Mouse (Mus musculus): ENCODE data around the gene Gm38394. TPM values are rescaled to one million over a fixed set of nuclear protein-coding genes. Genes with fewer than 3 reads are reported as not detected.

Gene Gm38394
- polyA plus RNA-seq, 1 experiment from 2014 or later = 5.1 TPM

DNA sequence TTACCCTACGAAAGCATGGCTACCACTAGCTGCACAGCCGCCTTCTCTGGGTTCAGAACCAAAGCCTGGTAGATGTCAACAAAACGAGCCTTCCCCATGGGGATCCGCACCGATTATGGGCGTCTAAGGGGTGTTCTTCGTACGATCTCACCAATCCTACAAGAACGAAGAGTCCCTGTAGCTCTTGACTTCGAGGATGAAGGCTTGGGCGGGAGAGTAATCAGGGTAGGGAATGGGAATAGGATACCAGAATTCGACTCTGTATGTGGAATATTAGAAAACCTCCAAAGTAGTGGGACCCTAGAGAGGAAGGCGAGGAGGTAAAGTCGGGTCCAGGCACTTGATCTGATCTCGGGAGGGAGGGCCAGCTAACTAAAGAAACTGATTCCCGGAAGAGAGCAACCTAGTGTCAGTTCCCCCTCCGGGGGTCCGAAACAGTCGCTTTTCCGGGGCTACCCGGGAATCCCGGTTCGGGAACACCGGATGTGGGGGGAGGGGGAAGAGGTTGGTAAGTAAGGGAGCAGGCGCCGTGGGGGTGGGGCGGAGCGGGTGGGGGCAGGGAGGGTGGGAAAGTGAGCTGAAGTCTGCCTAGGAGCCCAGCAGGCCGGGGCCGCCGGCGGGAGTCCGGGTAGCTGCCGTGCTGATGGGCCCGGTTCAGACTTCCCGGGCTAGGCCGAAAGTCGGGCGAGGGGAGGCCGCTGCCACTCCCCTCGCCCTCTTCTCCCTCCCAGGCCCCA lies 484 bp downstream of the Gm38394 start, which contains the start of gene Zbed6:
Zbed6 (minus strand) TSS at position 420 of the 737 bp plus-strand sequence.
- peak within 1 kb of the TSS; percentile 84 for H3K9ac ChIP-seq
- ATAC-seq (replicated peaks; ENCODE audit: low FRiP score) = peak; percentile 85
- H3K27ac ChIP-seq = peak within 1 kb of the TSS; percentile 93
- H3K9me3 ChIP-seq (replicated peaks) = no peaks in the 10 kb centered on the region
- peaks cover 41% of the 10 kb centered on the region for H3K4me1 ChIP-seq
- under 1% methylated on average over 32 of the region's 41 CpGs for WGBS
- no peaks in the 10 kb centered on the region for H3K27me3 ChIP-seq
- peak within 1 kb of the TSS; percentile 79 for H3K4me2 ChIP-seq
- H3K36me3 ChIP-seq = peaks cover 31% of the 10 kb centered on the region
- peak within 1 kb of the TSS; percentile 80 for H3K4me3 ChIP-seq (replicated peaks)

DNA sequence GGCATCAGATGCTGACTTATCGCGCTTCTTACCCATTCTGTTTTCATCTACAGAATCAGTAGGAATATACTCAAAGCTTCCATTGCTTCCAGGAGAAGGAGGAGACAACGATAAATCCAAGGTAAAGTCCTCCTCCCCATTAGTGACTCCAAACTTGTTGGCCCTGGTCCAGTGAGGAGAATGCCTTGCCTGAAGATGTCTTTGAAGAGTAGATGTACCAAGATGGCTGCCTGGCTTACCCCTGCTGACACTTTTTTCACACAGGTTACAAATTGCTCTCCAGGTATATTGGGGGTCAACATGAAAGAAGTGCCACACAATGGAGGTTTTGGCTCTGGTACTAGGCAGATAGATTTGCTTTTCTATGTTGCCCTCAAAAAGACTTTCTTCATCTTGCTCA lies 2.2 kb downstream of the Gm38394 start:
- WGBS = 78% methylated on average over 3 of the region's 3 CpGs

DNA sequence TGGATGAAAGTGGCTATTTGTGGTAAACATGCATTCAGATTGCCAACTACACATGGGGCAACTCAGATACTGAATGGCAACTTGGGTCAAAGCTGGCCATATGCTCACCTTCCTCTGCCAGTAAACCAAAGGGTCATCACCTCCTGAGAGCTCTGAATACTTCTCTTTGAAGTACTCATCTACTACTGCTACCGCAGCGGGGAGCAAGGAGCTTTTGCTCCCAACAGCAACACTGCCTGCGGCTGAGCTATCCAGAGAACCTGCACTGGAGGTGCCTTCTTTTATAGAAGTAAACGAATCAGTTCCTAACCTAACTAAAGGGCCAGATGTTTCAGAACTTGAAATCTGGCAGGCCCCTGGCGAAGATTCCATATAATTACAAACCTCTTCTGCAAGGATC lies 4.3 kb downstream of the Gm38394 start:
- WGBS = 38% methylated on average over 5 of the region's 5 CpGs
- no peak overlapping the region for H3K4me3 ChIP-seq (replicated peaks)
- H3K9me3 ChIP-seq (replicated peaks) = no peaks in the 10 kb centered on the region
- H3K9ac ChIP-seq = no peak overlapping the region
- H3K27me3 ChIP-seq = no peaks in the 10 kb centered on the region
- peaks cover 44% of the 10 kb centered on the region for H3K4me1 ChIP-seq
- no peak overlapping the region for H3K4me2 ChIP-seq
- H3K36me3 ChIP-seq = peaks cover 54% of the 10 kb centered on the region
- ATAC-seq (replicated peaks; ENCODE audit: low FRiP score) = no peak
- no peak overlapping the region for H3K27ac ChIP-seq

More for the DNA sequence above, 2.2 kb downstream of the Gm38394 start:
- H3K27ac ChIP-seq = no peak overlapping the region
- H3K27me3 ChIP-seq = no peaks in the 10 kb centered on the region
- H3K36me3 ChIP-seq = peaks cover 38% of the 10 kb centered on the region
- H3K4me2 ChIP-seq = peak overlapping the region; percentile 79; the same call in 1 of the 2 replicates
- no peaks in the 10 kb centered on the region for H3K9me3 ChIP-seq (replicated peaks)
- H3K9ac ChIP-seq = no peak overlapping the region
- no peak for ATAC-seq (replicated peaks; ENCODE audit: low FRiP score)
- H3K4me1 ChIP-seq = peaks cover 44% of the 10 kb centered on the region
- H3K4me3 ChIP-seq (replicated peaks) = no peak overlapping the region

DNA sequence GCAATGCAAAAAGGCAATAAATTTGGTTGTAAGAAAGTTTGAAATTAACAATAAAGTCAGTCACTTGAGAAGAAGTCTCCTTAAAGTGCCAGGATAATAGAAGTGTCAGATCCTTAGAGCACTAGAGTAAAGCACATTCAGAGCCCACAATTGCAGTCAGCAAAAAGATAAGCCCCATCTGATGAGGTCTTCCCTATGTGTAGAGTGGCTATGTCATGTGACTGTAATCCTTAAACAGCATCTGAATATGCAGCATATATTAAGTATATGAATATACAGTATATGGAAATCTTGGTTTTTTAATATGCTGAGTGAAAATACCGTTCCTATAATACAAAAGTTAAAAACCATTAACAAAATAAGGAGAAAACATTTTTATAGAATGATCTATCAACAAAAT lies 8.1 kb downstream of the Gm38394 start:
- Histone ChIP-seq H3K36me3 (peaks cover 59% of the 10 kb centered on the region), H3K27ac (no peak overlapping the region), H3K9ac (no peak overlapping the region), H3K9me3 (replicated peaks) (no peaks in the 10 kb centered on the region), H3K4me3 (replicated peaks) (no peak overlapping the region), H3K4me2 (no peak overlapping the region), H3K27me3 (no peaks in the 10 kb centered on the region), H3K4me1 (peaks cover 24% of the 10 kb centered on the region)
- no peak for ATAC-seq (replicated peaks; ENCODE audit: low FRiP score)
- WGBS = 92% methylated on average over 1 of the region's 1 CpGs

DNA sequence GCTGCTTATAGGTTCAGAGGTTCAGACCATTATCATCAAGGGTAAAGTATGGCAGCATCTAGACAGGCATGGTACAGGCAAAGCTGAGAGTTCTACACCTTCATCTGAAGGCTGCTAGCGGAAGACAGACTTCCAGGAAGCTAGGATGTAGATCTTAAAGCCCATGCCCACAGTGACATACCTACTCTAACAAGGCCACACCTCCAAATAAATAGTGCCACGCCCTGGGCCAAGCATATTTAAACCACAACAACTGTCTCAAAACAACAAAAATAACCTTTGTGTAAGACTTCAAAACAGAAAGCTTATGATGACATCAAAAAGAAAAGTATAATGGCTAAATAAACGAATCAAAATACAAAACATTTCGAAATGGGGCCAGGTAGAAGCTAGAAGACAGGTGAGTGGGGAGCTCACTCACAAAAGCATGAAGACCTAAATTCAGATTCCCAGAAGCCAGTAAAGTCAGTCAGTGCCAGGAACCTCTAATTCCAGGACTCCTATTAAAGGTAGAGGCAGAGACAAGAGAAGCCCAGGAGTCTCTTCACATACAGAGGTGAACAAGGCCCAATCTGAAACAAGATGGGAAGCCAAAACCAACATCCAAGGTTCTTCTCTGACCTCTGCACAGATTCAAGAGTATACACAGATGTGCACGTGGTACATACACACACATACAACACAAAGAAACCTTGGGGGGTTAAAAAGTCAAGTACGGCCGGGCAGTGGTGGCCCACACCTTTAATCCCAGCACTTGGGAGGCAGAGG lies 10.6 kb downstream of the Gm38394 start:
- Histone ChIP-seq H3K9me3 (replicated peaks) (no peaks in the 10 kb centered on the region), H3K9ac (no peak overlapping the region), H3K27me3 (no peaks in the 10 kb centered on the region), H3K4me1 (peaks cover 3% of the 10 kb centered on the region; the same call in 1 of the 2 replicates), H3K4me3 (replicated peaks) (no peak overlapping the region), H3K27ac (no peak overlapping the region), H3K4me2 (no peak overlapping the region), H3K36me3 (peaks cover 67% of the 10 kb centered on the region)
- ATAC-seq (replicated peaks; ENCODE audit: low FRiP score) = no peak
- 94% methylated on average over 7 of the region's 7 CpGs for WGBS

DNA sequence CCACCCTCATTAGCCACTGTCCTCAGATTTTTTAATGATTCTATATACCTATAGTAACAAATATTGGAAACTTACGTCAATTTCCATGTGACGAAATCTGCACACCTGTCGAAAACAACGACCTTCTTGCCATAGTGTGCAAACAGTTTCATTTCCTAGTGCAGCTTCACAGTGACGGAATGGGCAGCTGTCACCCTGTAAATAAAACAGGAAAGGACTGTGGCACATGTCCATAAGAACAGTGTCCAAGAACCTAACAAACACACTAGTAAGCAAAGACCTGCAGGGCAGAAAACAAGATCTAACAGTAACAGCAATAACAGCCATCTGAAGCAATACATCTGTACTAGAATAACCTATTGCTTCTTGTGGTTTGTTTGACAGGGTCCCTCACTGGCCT lies 15.5 kb downstream of the Gm38394 start:
- Histone ChIP-seq H3K27me3 (no peaks in the 10 kb centered on the region), H3K27ac (no peak overlapping the region), H3K4me2 (no peak overlapping the region), H3K4me1 (no peaks in the 10 kb centered on the region), H3K9me3 (replicated peaks) (no peaks in the 10 kb centered on the region), H3K4me3 (replicated peaks) (no peak overlapping the region), H3K36me3 (peaks cover 84% of the 10 kb centered on the region), H3K9ac (no peak overlapping the region)
- no peak for ATAC-seq (replicated peaks; ENCODE audit: low FRiP score)
- 92% methylated on average over 5 of the region's 5 CpGs for WGBS

DNA sequence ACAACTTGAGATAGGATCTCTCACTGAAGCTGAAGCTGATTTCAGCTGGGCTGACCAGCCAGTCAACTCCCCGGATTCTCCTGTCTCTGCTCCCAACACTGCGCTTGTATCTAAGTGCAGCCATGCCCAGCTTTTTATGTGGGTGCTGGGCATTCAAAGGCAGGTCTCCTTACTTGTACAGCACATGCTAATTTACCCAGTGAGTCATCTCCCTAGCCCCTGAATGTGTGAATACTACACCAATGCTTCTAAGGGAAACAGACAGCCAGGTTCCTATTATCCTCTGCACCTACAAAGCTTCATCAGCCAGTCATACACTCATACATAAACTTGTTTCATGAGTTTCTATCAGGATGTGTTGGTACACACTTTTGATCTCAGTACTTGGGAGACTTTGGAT lies 20.0 kb downstream of the Gm38394 start:
- Histone ChIP-seq H3K9ac (no peak overlapping the region), H3K4me1 (no peaks in the 10 kb centered on the region), H3K36me3 (peaks cover 98% of the 10 kb centered on the region), H3K4me2 (no peak overlapping the region), H3K27ac (no peak overlapping the region), H3K27me3 (no peaks in the 10 kb centered on the region), H3K9me3 (replicated peaks) (no peaks in the 10 kb centered on the region), H3K4me3 (replicated peaks) (no peak overlapping the region)
- 93% methylated on average over 2 of the region's 2 CpGs for WGBS
- no peak for ATAC-seq (replicated peaks; ENCODE audit: low FRiP score)

DNA sequence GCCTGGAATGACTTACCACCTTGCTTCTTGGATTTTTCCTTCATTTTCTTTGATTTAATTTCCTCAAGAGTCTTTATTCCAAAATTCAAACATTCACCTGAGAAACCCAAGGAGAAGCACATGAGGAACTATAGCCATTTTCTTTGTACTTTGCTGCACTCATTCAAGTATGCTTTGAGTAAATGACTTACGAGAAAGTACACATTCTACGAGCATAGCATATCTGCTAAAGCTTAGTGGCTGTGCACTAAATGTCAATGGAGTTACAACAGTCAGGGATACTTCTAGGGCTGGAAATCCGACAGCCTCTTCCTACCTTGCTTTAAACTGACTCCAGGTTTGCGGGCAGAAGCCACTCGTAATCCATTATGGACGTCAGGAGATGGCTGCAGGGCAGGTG lies 22.6 kb downstream of the Gm38394 start:
- Histone ChIP-seq H3K36me3 (peaks cover 96% of the 10 kb centered on the region), H3K9me3 (replicated peaks) (no peaks in the 10 kb centered on the region), H3K27me3 (no peaks in the 10 kb centered on the region), H3K4me1 (no peaks in the 10 kb centered on the region), H3K4me3 (replicated peaks) (no peak overlapping the region), H3K4me2 (no peak overlapping the region), H3K9ac (no peak overlapping the region), H3K27ac (no peak overlapping the region)
- 93% methylated on average over 6 of the region's 6 CpGs for WGBS
- ATAC-seq (replicated peaks; ENCODE audit: low FRiP score) = no peak

DNA sequence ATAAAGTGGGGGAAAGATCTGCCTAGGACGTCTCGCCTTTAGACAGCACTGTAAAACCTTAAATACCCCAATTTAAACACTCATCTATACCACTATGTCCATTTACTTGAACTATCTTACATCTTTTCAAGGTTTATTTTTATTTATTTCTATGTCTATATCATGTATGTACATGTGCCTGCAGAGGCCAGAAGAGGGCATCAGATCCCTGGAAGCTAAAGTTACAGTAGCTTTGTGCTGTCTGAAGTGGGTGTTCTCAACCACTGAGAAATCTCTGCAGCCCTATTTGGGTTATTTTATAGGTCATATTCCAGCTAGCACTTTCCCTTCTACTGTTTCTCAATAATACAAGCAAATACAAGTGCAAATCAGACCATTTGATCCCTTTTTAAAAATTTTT lies 28.9 kb downstream of the Gm38394 start:
- no peak overlapping the region for H3K4me3 ChIP-seq (replicated peaks)
- no peak overlapping the region for H3K4me2 ChIP-seq
- H3K27ac ChIP-seq = no peak overlapping the region
- no peak overlapping the region for H3K9ac ChIP-seq
- no peaks in the 10 kb centered on the region for H3K9me3 ChIP-seq (replicated peaks)
- no peaks in the 10 kb centered on the region for H3K4me1 ChIP-seq
- no peaks in the 10 kb centered on the region for H3K27me3 ChIP-seq
- ATAC-seq (replicated peaks; ENCODE audit: low FRiP score) = no peak
- WGBS = 87% methylated on average over 2 of the region's 2 CpGs
- H3K36me3 ChIP-seq = peaks cover 94% of the 10 kb centered on the region

DNA sequence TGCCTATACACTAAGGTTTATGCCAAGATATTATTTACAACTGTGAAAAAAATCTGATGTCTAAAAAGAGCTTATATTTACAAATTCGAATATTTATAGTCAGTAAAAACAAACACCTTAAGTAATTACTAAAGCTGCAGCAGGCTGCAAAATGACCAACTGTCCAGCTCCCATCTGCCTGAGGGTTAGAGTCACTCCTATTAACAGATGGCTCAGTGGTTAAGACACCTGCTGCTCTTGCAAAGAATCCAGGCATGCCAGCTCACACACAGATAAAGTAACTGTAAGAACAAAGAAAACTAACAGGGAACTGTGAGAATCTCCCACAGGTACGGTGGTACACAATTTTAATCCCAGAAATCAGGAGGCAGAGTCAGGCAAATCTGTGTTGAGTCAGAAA lies 36.1 kb downstream of the Gm38394 start:
- H3K9me3 ChIP-seq (replicated peaks) = no peaks in the 10 kb centered on the region

DNA sequence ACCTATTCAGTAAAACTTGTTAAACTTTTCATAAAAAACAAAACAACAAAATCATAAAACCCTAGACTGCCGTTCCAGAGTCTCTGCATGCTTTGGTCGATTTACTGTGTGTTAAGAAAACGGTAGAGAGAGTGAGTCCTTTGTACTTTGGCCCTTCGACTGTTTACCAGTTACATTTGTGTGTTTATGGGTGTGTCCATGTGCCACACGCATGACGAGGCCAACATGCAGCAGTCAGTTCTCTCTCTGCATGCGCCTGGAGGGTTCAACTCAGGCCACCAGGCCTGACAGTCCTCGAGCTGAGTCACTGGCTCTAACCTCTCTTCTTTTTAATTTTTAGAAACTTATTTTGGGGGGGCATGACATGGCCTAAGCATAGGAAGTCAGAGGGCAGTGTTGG lies 42.8 kb downstream of the Gm38394 start:
- 80% methylated on average over 8 of the region's 8 CpGs for WGBS
- ATAC-seq (replicated peaks; ENCODE audit: low FRiP score) = no peak
- H3K36me3 ChIP-seq = peaks cover 83% of the 10 kb centered on the region
- H3K9ac ChIP-seq = no peak overlapping the region
- H3K4me2 ChIP-seq = no peak overlapping the region
- no peak overlapping the region for H3K27ac ChIP-seq
- no peaks in the 10 kb centered on the region for H3K27me3 ChIP-seq
- no peaks in the 10 kb centered on the region for H3K9me3 ChIP-seq (replicated peaks)
- no peak overlapping the region for H3K4me3 ChIP-seq (replicated peaks)
- no peaks in the 10 kb centered on the region for H3K4me1 ChIP-seq

More for the DNA sequence above, 36.1 kb downstream of the Gm38394 start:
- H3K4me1 ChIP-seq = no peaks in the 10 kb centered on the region
- no peak overlapping the region for H3K27ac ChIP-seq
- H3K9ac ChIP-seq = no peak overlapping the region
- no peak overlapping the region for H3K4me3 ChIP-seq (replicated peaks)
- no peaks in the 10 kb centered on the region for H3K27me3 ChIP-seq
- ATAC-seq (replicated peaks; ENCODE audit: low FRiP score) = no peak
- WGBS = 85% methylated on average over 2 of the region's 2 CpGs
- no peak overlapping the region for H3K4me2 ChIP-seq
- H3K36me3 ChIP-seq = peaks cover 95% of the 10 kb centered on the region

DNA sequence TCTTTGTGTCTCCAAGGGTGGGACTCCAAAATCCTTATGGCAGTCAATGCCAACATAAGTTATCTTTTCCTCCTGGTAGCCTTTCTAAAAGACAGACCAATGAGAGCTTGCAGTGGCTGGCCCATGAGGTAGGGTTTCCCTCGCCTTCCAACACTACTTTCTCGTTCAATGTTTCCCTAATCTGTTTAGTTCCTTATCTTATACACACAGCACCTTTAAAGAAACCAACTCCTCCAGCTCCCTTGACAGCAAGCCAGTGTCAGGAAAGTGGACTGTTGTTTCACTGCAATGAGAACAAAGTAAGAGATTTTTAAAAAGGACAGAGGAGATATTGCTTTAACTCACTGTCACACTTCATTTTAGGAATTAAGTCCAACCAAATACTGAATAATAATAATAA lies 43.2 kb downstream of the Gm38394 start:
- H3K4me1 ChIP-seq = no peaks in the 10 kb centered on the region
- no peak overlapping the region for H3K9ac ChIP-seq
- H3K27me3 ChIP-seq = no peaks in the 10 kb centered on the region
- WGBS = 69% methylated on average over 2 of the region's 2 CpGs
- H3K4me2 ChIP-seq = no peak overlapping the region
- H3K36me3 ChIP-seq = peaks cover 79% of the 10 kb centered on the region
- no peaks in the 10 kb centered on the region for H3K9me3 ChIP-seq (replicated peaks)
- no peak overlapping the region for H3K27ac ChIP-seq
- no peak overlapping the region for H3K4me3 ChIP-seq (replicated peaks)
- ATAC-seq (replicated peaks; ENCODE audit: low FRiP score) = no peak
